Mouse (Mus musculus) thymus, adult 2 months (tissue): ENCODE results near the gene Rasgrp4.

Experiments used
- CTCF ChIP-seq: fragments of 200-500 bp; IDR thresholded peaks from 2 replicates; pipeline ENCODE4 v1.5.1; 2012; ENCODE audit warnings: mild to moderate bottlenecking, control low read depth, low read length, moderate library complexity, borderline replicate concordance; ENCODE audit not compliant: control insufficient read depth, poor library complexity, insufficient read depth; ENCODE audit errors: extremely low read depth
- POLR2A ChIP-seq: fragments of 200-500 bp; IDR thresholded peaks from 2 replicates; pipeline ENCODE4 v1.6.1; 2012; ENCODE audit warnings: mild to moderate bottlenecking, low read length, control low read depth, moderate library complexity; ENCODE audit not compliant: control insufficient read depth, poor library complexity, insufficient read depth; ENCODE audit errors: extremely low read depth

DNA sequence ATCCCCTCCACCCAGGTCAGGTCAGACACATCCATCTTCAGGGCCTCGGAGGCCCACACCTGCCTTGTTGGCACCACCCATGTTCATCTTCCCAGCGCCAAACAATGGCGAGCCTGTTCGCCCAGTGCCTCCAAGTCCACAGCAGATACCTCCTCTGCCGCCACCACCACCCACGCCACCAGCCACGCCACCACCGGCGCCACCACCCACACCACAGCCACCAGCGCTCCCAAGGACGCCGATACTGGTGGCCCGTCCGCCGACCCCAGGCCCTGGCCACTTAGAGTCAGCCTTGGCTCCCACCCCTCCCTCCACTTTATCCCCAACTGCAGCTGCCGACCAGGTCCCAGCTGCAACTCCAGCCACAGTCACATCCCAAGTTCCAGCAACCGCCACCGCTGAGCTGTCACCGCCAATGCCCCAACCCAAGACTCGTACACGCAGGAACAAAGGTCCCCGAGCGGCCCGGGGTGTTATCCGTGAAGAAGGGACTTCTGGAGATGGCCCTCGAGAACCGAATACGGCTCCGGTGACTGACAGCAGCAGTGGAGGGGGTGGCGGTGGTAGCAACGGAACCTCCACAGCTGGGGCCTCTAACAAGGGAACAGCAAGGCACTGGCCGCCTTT is 37.9 kb downstream of the Rasgrp4 start:
- no peak for TF ChIP-seq CTCF
- no peak for TF ChIP-seq POLR2A
